Mouse (Mus musculus) C2C12 (cell line): Measurements from ENCODE around the gene Klrb1c.
A peak's percentile ranks its signal among the peaks of the same experiment; 100 is the strongest.

Source experiments
- CEBPB ChIP-seq: IDR thresholded peaks from one replicate; pipeline ENCODE4 v1.6.1; 2011; ENCODE audit warnings: low read depth, mild to moderate bottlenecking, control low read depth, moderate library complexity
- CTCF ChIP-seq: IDR thresholded peaks from one replicate; pipeline ENCODE4 v1.5.1; 2011; ENCODE audit not compliant: control insufficient read depth, insufficient read depth, insufficient read length
- MAX ChIP-seq: IDR thresholded peaks from one replicate; pipeline ENCODE4 v1.6.1; 2011; ENCODE audit warnings: mild to moderate bottlenecking, control low read depth
- MYOD1 ChIP-seq: IDR thresholded peaks from one replicate; pipeline ENCODE4 v1.6.1; 2011; ENCODE audit warnings: low read depth; ENCODE audit not compliant: control insufficient read depth, insufficient read length

GRCm38 (mm10) chr6:128763736-128764523 lies 25.1 kb downstream of the Klrb1c start:
- TF ChIP-seq CTCF, result peak; percentile 7
- TF ChIP-seq MYOD1, result no peak
- TF ChIP-seq CEBPB, result no peak
- TF ChIP-seq MAX, result no peak
